Mouse (Mus musculus) liver, postnatal 0 days (tissue): ENCODE results near the gene AY358078. TPM values are rescaled to one million over a fixed set of nuclear protein-coding genes. Genes with fewer than 3 reads are reported as not detected.
"Not testable (repeated sequence)": the region's sequence is repeated elsewhere in the genome, so short reads cannot be mapped to it uniquely, and the experiment has no call there.

ENCODE experiments used
- ATAC-seq: fragments of 200-750 bp; cut with Nextera tagmentation; 2 replicates; pipeline ENCODE4 v1.8.0; 2017; ENCODE audit warnings: mild to moderate bottlenecking, moderate library complexity
- DNase-seq: peaks from one replicate; pipeline ENCODE4 v3.0.0-alpha.2; 2016
- H3K27ac ChIP-seq: fragments of 300-500 bp; sonication (generic); 2 replicates; pipeline ENCODE4 v1.5.1; 2014; ENCODE audit warnings: antibody characterized with exemption, moderate library complexity, mild to moderate bottlenecking, low read depth
- H3K27me3 ChIP-seq: fragments of 300-500 bp; sonication (generic); 2 replicates; pipeline ENCODE4 v1.6.1; 2014; ENCODE audit warnings: low read length, control low read depth, mixed read lengths; ENCODE audit not compliant: insufficient read depth
- H3K36me3 ChIP-seq: fragments of 300-500 bp; sonication (generic); replicated peaks from 2 replicates; pipeline ENCODE4 v1.6.1; 2014; ENCODE audit warnings: mild to moderate bottlenecking, control low read depth, low read length, moderate library complexity, mixed read lengths; ENCODE audit not compliant: insufficient read depth
- H3K4me1 ChIP-seq: fragments of 300-500 bp; sonication (generic); 2 replicates; pipeline ENCODE4 v1.6.1; 2014; ENCODE audit warnings: antibody characterized with exemption, mild to moderate bottlenecking, control low read depth; ENCODE audit not compliant: insufficient read depth
- H3K4me2 ChIP-seq: fragments of 300-500 bp; sonication (generic); 2 replicates; pipeline ENCODE4 v1.6.1; 2014; ENCODE audit warnings: low read depth, mild to moderate bottlenecking, low read length, moderate library complexity, mixed read lengths
- H3K4me3 ChIP-seq: fragments of 300-500 bp; sonication (generic); 2 replicates; pipeline ENCODE4 v1.5.1; 2014; ENCODE audit warnings: low read depth, low read length
- H3K9ac ChIP-seq: fragments of 300-500 bp; sonication (generic); replicated peaks from 2 replicates; pipeline ENCODE4 v1.6.1; 2014; ENCODE audit warnings: mild to moderate bottlenecking, moderate library complexity
- H3K9me3 ChIP-seq: fragments of 300-500 bp; sonication (generic); 2 replicates; pipeline ENCODE4 v1.6.1; 2016; ENCODE audit warnings: mild to moderate bottlenecking, control low read depth, low read length, mixed read lengths
- CTCF ChIP-seq: sonication (generic); IDR thresholded peaks from 2 replicates; pipeline ENCODE4 v1.5.1; 2016; ENCODE audit warnings: antibody characterized with exemption, low read depth
- EP300 ChIP-seq: IDR thresholded peaks from 2 replicates; pipeline ENCODE4 v1.6.1; 2016; ENCODE audit warnings: antibody characterized with exemption, low read depth, mild to moderate bottlenecking
- WGBS: fragments of 180-500 bp; shearing (Covaris S2); extraction: QIAGEN DNeasy Blood & Tissue Kit; methylation state at CpG from one replicate; pipeline ENCODE4 v1.1.7; 2014; ENCODE audit not compliant: insufficient replicate concordance; 5-methylcytosine and 5-hydroxymethylcytosine counted together
- polyA plus RNA-seq: library from polyadenylated mRNA; unstranded; fragments of >200 nt; fragmentation: Nextera tagmentation; extraction: Ambion mirVana; gene quantifications from 2 replicates; pipeline ENCODE4 v1.2.1, GENCODE M21; 2015

The AY358078 gene
- polyA plus RNA-seq, result not detected in 2 replicates

GRCm38 (mm10) chr14:51799746-51800145 is at the start of gene AY358078:
AY358078 (plus strand) TSS chr14:51800046.
- Histone ChIP-seq H3K9me3 (no peaks in the 10 kb centered on the region), H3K9ac (no peak within 1 kb of the TSS), H3K4me3 (no peak within 1 kb of the TSS), H3K4me1 (no peaks in the 10 kb centered on the region), H3K27ac (no peak within 1 kb of the TSS), H3K4me2 (no peak within 1 kb of the TSS), H3K36me3 (no peaks in the 10 kb centered on the region), H3K27me3 (no peaks in the 10 kb centered on the region)
- DNase-seq (no peak), ATAC-seq (no peak)
- TF ChIP-seq CTCF (no peak), EP300 (no peak)
- 74% methylated on average over 2 of the region's 2 CpGs for WGBS

GRCm38 (mm10) chr14:51755944-51756343 is 43.9 kb upstream of the AY358078 start:
- no peak for ATAC-seq
- DNase-seq, result no peak

GRCm38 (mm10) chr14:51771378-51771777 is 28.5 kb upstream of the AY358078 start:
- not testable (repeated sequence) for DNase-seq, H3K9ac ChIP-seq, ATAC-seq

More at GRCm38 (mm10) chr14:51755944-51756343, 43.9 kb upstream of the AY358078 start:
- TF ChIP-seq CTCF (no peak), EP300 (no peak)
- H3K4me1 ChIP-seq, result no peaks in the 10 kb centered on the region
- H3K9ac ChIP-seq, result no peak overlapping the region
- H3K4me3 ChIP-seq, result no peak overlapping the region
- no peaks in the 10 kb centered on the region for H3K36me3 ChIP-seq
- no peaks in the 10 kb centered on the region for H3K9me3 ChIP-seq
- no peaks in the 10 kb centered on the region for H3K27me3 ChIP-seq
- WGBS, result 62% methylated on average over 2 of the region's 2 CpGs
- no peak overlapping the region for H3K27ac ChIP-seq
- no peak overlapping the region for H3K4me2 ChIP-seq

GRCm38 (mm10) chr14:51773490-51773889 is 26.4 kb upstream of the AY358078 start, which contains the start of gene Ang4:
Ang4 (minus strand) TSS chr14:51773590.
- ATAC-seq, result no peak
- no peak within 1 kb of the TSS for H3K4me3 ChIP-seq
- H3K4me2 ChIP-seq, result no peak within 1 kb of the TSS
- TF ChIP-seq CTCF, result no peak
- no peak for TF ChIP-seq EP300
- H3K4me1 ChIP-seq, result no peaks in the 10 kb centered on the region
- 67% methylated on average over 5 of the region's 5 CpGs for WGBS
- no peak for DNase-seq
- no peak within 1 kb of the TSS for H3K27ac ChIP-seq
- no peaks in the 10 kb centered on the region for H3K36me3 ChIP-seq
- no peaks in the 10 kb centered on the region for H3K9me3 ChIP-seq
- no peaks in the 10 kb centered on the region for H3K27me3 ChIP-seq
- no peak within 1 kb of the TSS for H3K9ac ChIP-seq

More at GRCm38 (mm10) chr14:51771378-51771777, 28.5 kb upstream of the AY358078 start:
- H3K4me2 ChIP-seq, H3K27me3 ChIP-seq, H3K4me3 ChIP-seq, H3K4me1 ChIP-seq, H3K36me3 ChIP-seq, H3K9me3 ChIP-seq, H3K27ac ChIP-seq: not testable (repeated sequence)
- peak; percentile 53 for TF ChIP-seq CTCF
- WGBS, result 69% methylated on average over 1 of the region's 1 CpGs

GRCm38 (mm10) chr14:51777791-51778190 is 22.1 kb upstream of the AY358078 start:
- TF ChIP-seq CTCF (no peak), EP300 (no peak)
- Histone ChIP-seq H3K36me3 (no peaks in the 10 kb centered on the region), H3K4me1 (no peaks in the 10 kb centered on the region), H3K9ac (no peak overlapping the region), H3K9me3 (no peaks in the 10 kb centered on the region), H3K27ac (no peak overlapping the region), H3K27me3 (no peaks in the 10 kb centered on the region), H3K4me3 (no peak overlapping the region), H3K4me2 (no peak overlapping the region)
- ATAC-seq (no peak), DNase-seq (no peak)
- WGBS, result 84% methylated on average over 1 of the region's 1 CpGs

- 72% methylated on average over 4 of the region's 4 CpGs for WGBS
- Histone ChIP-seq H3K36me3 (no peaks in the 10 kb centered on the region), H3K9ac (no peak overlapping the region), H3K4me1 (no peaks in the 10 kb centered on the region), H3K9me3 (no peaks in the 10 kb centered on the region), H3K4me2 (no peak overlapping the region), H3K27ac (no peak overlapping the region), H3K27me3 (no peaks in the 10 kb centered on the region), H3K4me3 (no peak overlapping the region)
- no peak for ATAC-seq
- DNase-seq, result no peak
- TF ChIP-seq EP300 (no peak), CTCF (no peak)
Observed at GRCm38 (mm10) chr14:51778865-51779481, 20.9 kb upstream of the AY358078 start.

- no peak for TF ChIP-seq EP300
- no peak for TF ChIP-seq CTCF
- WGBS, result 63% methylated on average over 4 of the region's 4 CpGs
- DNase-seq, result no peak
Observed at GRCm38 (mm10) chr14:51786335-51786734, 13.5 kb upstream of the AY358078 start.

More at GRCm38 (mm10) chr14:51786335-51786734, 13.5 kb upstream of the AY358078 start:
- Histone ChIP-seq H3K27ac (no peak overlapping the region), H3K4me2 (no peak overlapping the region), H3K27me3 (no peaks in the 10 kb centered on the region), H3K36me3 (no peaks in the 10 kb centered on the region), H3K4me1 (no peaks in the 10 kb centered on the region), H3K9ac (no peak overlapping the region), H3K9me3 (no peaks in the 10 kb centered on the region), H3K4me3 (no peak overlapping the region)
- ATAC-seq, result no peak
